Mouse (Mus musculus) thymus, adult 2 months (tissue): ENCODE results near the gene Ccdc38.

ENCODE experiments used
- CTCF ChIP-seq: fragments of 200-500 bp; IDR thresholded peaks from 2 replicates; pipeline ENCODE4 v1.5.1; 2012; ENCODE audit warnings: mild to moderate bottlenecking, control low read depth, low read length, moderate library complexity, borderline replicate concordance; ENCODE audit not compliant: control insufficient read depth, poor library complexity, insufficient read depth; ENCODE audit errors: extremely low read depth
- POLR2A ChIP-seq: fragments of 200-500 bp; IDR thresholded peaks from 2 replicates; pipeline ENCODE4 v1.6.1; 2012; ENCODE audit warnings: mild to moderate bottlenecking, low read length, control low read depth, moderate library complexity; ENCODE audit not compliant: control insufficient read depth, poor library complexity, insufficient read depth; ENCODE audit errors: extremely low read depth

DNA sequence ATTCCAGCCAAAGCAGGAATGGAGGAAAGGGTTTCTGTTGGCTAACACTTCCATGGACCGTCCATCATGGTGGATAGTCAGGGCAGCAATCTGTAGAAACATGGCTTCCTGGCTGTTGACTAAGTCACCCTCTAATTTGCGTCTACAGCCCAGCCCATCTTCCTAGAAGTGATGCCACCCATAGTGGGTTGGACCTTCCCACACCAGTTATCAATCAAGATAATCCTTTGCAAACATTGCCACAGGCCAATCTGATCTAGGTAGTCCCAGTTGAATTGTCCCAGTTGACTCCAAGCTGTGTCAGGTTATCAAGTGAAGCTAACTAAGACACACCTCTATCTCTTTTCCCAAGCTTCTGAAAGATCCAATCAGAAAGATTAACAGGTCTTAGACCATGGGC, 21.8 kb upstream of the Ccdc38 start:
- TF ChIP-seq CTCF: no peak
- TF ChIP-seq POLR2A: no peak
